7 mouse cellular contexts compared by ENCODE assay signal in the genomic region with DNA sequence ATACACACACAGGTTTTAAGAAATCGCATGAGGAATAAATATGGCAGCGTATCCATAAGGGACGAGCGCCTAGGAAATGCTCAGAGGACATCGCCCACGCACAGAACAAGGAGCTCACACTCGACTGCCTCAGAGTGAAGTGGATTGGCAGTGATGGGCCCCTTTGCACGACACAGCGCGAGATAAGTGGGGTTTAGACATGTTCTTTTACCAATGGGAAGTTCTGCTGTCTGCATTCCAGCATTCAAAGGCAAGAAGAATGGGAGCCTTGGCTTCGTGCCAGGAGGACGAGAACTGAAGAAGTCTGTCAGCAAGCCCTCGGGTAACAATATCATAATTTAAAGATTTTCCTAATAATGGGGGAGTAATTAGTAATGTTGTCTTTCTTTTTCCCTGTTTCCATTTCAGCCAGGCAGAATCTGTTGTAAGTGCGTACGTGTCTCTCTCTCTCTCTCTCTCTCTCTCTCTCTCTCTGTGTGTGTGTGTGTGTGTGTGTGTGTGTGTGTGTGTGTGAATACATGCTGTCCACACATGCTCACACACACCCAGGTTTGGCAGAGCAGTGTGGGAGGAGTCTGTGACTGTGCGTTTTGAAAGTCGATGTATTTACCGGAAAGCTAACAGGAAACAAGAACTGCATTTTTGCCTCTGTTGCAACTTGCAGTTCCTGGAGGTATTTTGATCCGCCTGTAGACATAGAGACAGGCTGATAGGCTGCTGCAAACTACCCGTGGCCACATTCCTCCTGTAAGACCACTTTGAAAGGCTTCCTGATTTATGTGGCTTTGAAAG.
DNase-seq lines count a peak whose midpoint lies in the region; ATAC-seq and TF ChIP-seq lines count a peak whose summit lies in the region.

No protein-coding gene starts in this region.

- WGBS in kidney, postnatal 0 days = 49% methylated on average over 20 of the region's 20 CpGs
- WGBS in kidney, embryonic 14.5 days = 67% methylated on average over 20 of the region's 20 CpGs
- WGBS in limb, embryonic 14.5 days = 62% methylated on average over 20 of the region's 20 CpGs

- H3K9me3 ChIP-seq in kidney, postnatal 0 days (replicated peaks; ENCODE audit: low read length) = no peaks in the 10 kb centered on the region
- no peaks in the 10 kb centered on the region for H3K9me3 ChIP-seq in kidney, embryonic 14.5 days (ENCODE audit: control insufficient read depth, low read length)
- H3K9me3 ChIP-seq in limb, embryonic 14.5 days (ENCODE audit: control insufficient read depth, low read length) = no peaks in the 10 kb centered on the region

- no peak for ATAC-seq in kidney, postnatal 0 days (replicated peaks; ENCODE audit: low FRiP score, low read depth)
- ATAC-seq in kidney, embryonic 14.5 days (ENCODE audit: low FRiP score, low TSS enrichment) = no peak
- no peak for ATAC-seq in limb, embryonic 14.5 days (ENCODE audit: low FRiP score, low read depth)

- no peaks in the 10 kb centered on the region for H3K27me3 ChIP-seq in kidney, postnatal 0 days (ENCODE audit: insufficient read depth, low read length)
- H3K27me3 ChIP-seq in kidney, embryonic 14.5 days (ENCODE audit: control insufficient read depth, insufficient read depth, low read length) = no peaks in the 10 kb centered on the region
- H3K27me3 ChIP-seq in limb, embryonic 14.5 days (ENCODE audit: control insufficient read depth, insufficient read depth, low read length) = no peaks in the 10 kb centered on the region

- no peak overlapping the region for H3K27ac ChIP-seq in kidney, postnatal 0 days
- H3K27ac ChIP-seq in kidney, embryonic 14.5 days (ENCODE audit: low read depth, low read length) = no peak overlapping the region
- no peak overlapping the region for H3K27ac ChIP-seq in limb, embryonic 14.5 days (replicated peaks; ENCODE audit: low read depth, low read length)

- H3K4me2 ChIP-seq in kidney, postnatal 0 days (ENCODE audit: low read length) = 0 out of 2 replicates have a peak overlapping the region, but pooled peaks have one; percentile 4
- H3K4me2 ChIP-seq in kidney, embryonic 14.5 days (replicated peaks; ENCODE audit: low read depth, low read length) = no peak overlapping the region
- no peak overlapping the region for H3K4me2 ChIP-seq in limb, embryonic 14.5 days (replicated peaks; ENCODE audit: low read depth, low read length, severe bottlenecking)

- peak; percentile 42 for DNase-seq in kidney, postnatal 0 days (ENCODE audit: low spot score)
- peak; percentile 7 for DNase-seq in R1 (ENCODE audit: low read depth, low spot score)
- DNase-seq in embryo, embryonic 11 days = peak; percentile 31
- peak; percentile 44 for DNase-seq in limb, embryonic 14.5 days (ENCODE audit: low spot score)
- DNase-seq in thymus, postnatal 14 days = peak; percentile 61
- no peak for DNase-seq in adrenal gland, postnatal 14 days

- no peaks in the 10 kb centered on the region for H3K4me1 ChIP-seq in kidney, postnatal 0 days (replicated peaks; ENCODE audit: insufficient read depth, low read length)
- 0 out of 2 replicates have a peak, but pooled peaks cover 6% of the 10 kb centered on the region for H3K4me1 ChIP-seq in kidney, embryonic 14.5 days (ENCODE audit: control insufficient read depth, insufficient read depth, low read length)
- no peaks in the 10 kb centered on the region; the same call in 1 of the 2 replicates for H3K4me1 ChIP-seq in limb, embryonic 14.5 days (ENCODE audit: control insufficient read depth, insufficient read depth, low read length)

- TF ChIP-seq POLR2A in limb, embryonic 14.5 days (IDR thresholded peaks at IDR 0.05; ENCODE audit: borderline replicate concordance, extremely low read depth, insufficient read depth, insufficient read length) = no peak

- no peak overlapping the region for H3K9ac ChIP-seq in kidney, postnatal 0 days (ENCODE audit: low read depth, low read length)
- H3K9ac ChIP-seq in kidney, embryonic 14.5 days (ENCODE audit: low read depth, low read length) = no peak overlapping the region
- no peak overlapping the region for H3K9ac ChIP-seq in limb, embryonic 14.5 days (ENCODE audit: low read depth, low read length, severe bottlenecking)

- no peak for TF ChIP-seq CTCF in kidney, postnatal 0 days (IDR thresholded peaks at IDR 0.05; ENCODE audit: low read depth)

- no peak overlapping the region for H3K4me3 ChIP-seq in kidney, postnatal 0 days (replicated peaks; ENCODE audit: low read depth, low read length)
- no peak overlapping the region for H3K4me3 ChIP-seq in kidney, embryonic 14.5 days (ENCODE audit: low read length)
- no peak overlapping the region for H3K4me3 ChIP-seq in limb, embryonic 14.5 days (replicated peaks; ENCODE audit: low read length)

- no peaks in the 10 kb centered on the region for H3K36me3 ChIP-seq in kidney, postnatal 0 days (ENCODE audit: insufficient read depth, low read length)
- no peaks in the 10 kb centered on the region for H3K36me3 ChIP-seq in kidney, embryonic 14.5 days (ENCODE audit: control insufficient read depth, insufficient read depth, low read length)
- H3K36me3 ChIP-seq in limb, embryonic 14.5 days (ENCODE audit: control insufficient read depth, insufficient read depth, low read length) = no peaks in the 10 kb centered on the region
